Mouse (Mus musculus): ENCODE data around the gene Marco.

- TF ChIP-seq CTCF (IDR thresholded peaks at IDR 0.05) = no peak
- TF ChIP-seq EP300 (IDR thresholded peaks at IDR 0.05) = no peak
Observed at GRCm38 (mm10) chr1:120425587-120425986, 79.2 kb downstream of the Marco start.

Data from lung, postnatal 0 days (tissue).